Mouse (Mus musculus) cerebral cortex, adult 2 months (tissue): ENCODE results near the gene Kif22.

ENCODE experiments used
- WGBS: fragments of 180-500 bp; shearing (Covaris S2); methylation state at CpG from one replicate; pipeline ENCODE4 v1.1.7; 2018; 5-methylcytosine and 5-hydroxymethylcytosine counted together

The Kif22 gene

GRCm38 (mm10) chr7:127016971-127017949 lies 25.0 kb downstream of the Kif22 start, which contains the start of gene Pagr1a:
Gene Pagr1a, minus strand, starts transcription at chr7:127017352.
- under 1% methylated on average over 39 of the region's 39 CpGs for WGBS

- 2% methylated on average over 22 of the region's 22 CpGs for WGBS
These were observed 25.8 kb downstream of the Kif22 start for GRCm38 (mm10) chr7:127016486-127016938.

GRCm38 (mm10) chr7:127016481-127016485 lies 26.0 kb downstream of the Kif22 start, which contains the start of gene Pagr1b:
Gene Pagr1b, minus strand, starts transcription at chr7:127016484.

GRCm38 (mm10) chr7:127016081-127016480 lies 26.2 kb downstream of the Kif22 start:
- WGBS: 3% methylated on average over 10 of the region's 10 CpGs

- WGBS: 87% methylated on average over 12 of the region's 12 CpGs
These were observed 27.3 kb downstream of the Kif22 start for GRCm38 (mm10) chr7:127014993-127015392.

- 49% methylated on average over 11 of the region's 11 CpGs for WGBS
These were observed 28.0 kb downstream of the Kif22 start, which contains the start of gene Mvp for GRCm38 (mm10) chr7:127014320-127014719. Gene Mvp, minus strand, starts transcription at chr7:127014621.

- 87% methylated on average over 6 of the region's 6 CpGs for WGBS
These were observed 28.9 kb downstream of the Kif22 start for GRCm38 (mm10) chr7:127013385-127013784.

GRCm38 (mm10) chr7:127012845-127013244 lies 29.4 kb downstream of the Kif22 start:
- 93% methylated on average over 10 of the region's 10 CpGs for WGBS

- 79% methylated on average over 6 of the region's 6 CpGs for WGBS
These were observed 29.9 kb downstream of the Kif22 start for GRCm38 (mm10) chr7:127012374-127012773.

- WGBS: 67% methylated on average over 2 of the region's 2 CpGs
These were observed 30.6 kb downstream of the Kif22 start for GRCm38 (mm10) chr7:127011717-127012116.

- 93% methylated on average over 2 of the region's 2 CpGs for WGBS
These were observed 31.2 kb downstream of the Kif22 start for GRCm38 (mm10) chr7:127011051-127011450.

GRCm38 (mm10) chr7:127009307-127010085 lies 32.8 kb downstream of the Kif22 start:
- WGBS: 62% methylated on average over 17 of the region's 17 CpGs

- 35% methylated on average over 9 of the region's 9 CpGs for WGBS
These were observed 33.8 kb downstream of the Kif22 start for GRCm38 (mm10) chr7:127008239-127009019.

- WGBS: 78% methylated on average over 6 of the region's 6 CpGs
These were observed 34.8 kb downstream of the Kif22 start for GRCm38 (mm10) chr7:127007313-127008024.

- WGBS: 70% methylated on average over 4 of the region's 4 CpGs
These were observed 38.0 kb downstream of the Kif22 start for GRCm38 (mm10) chr7:127004122-127004875.

GRCm38 (mm10) chr7:127003620-127004019 lies 38.7 kb downstream of the Kif22 start:
- WGBS: 79% methylated on average over 5 of the region's 5 CpGs

- WGBS: 83% methylated on average over 10 of the region's 10 CpGs
These were observed 42.7 kb downstream of the Kif22 start for GRCm38 (mm10) chr7:126999568-126999967.

- WGBS: 87% methylated on average over 4 of the region's 4 CpGs
These were observed 45.8 kb downstream of the Kif22 start for GRCm38 (mm10) chr7:126996449-126996848.

GRCm38 (mm10) chr7:126988816-126989215 lies 53.5 kb downstream of the Kif22 start:
- WGBS: 88% methylated on average over 8 of the region's 8 CpGs

- 41% methylated on average over 9 of the region's 9 CpGs for WGBS
These were observed 56.0 kb downstream of the Kif22 start for GRCm38 (mm10) chr7:126986319-126986718.
